Mouse (Mus musculus): ENCODE results near the gene Med24. TPM values are rescaled to one million over a fixed set of nuclear protein-coding genes. Genes with fewer than 3 reads are reported as not detected.
A peak's percentile ranks its signal among the peaks of the same experiment; 100 is the strongest.

Med24 gene
- polyA plus RNA-seq, 1 experiment from 2014 or later: 63.8 TPM

GRCm38 (mm10) chr11:98750351-98751201 lies 21.3 kb upstream of the Med24 start:
- peaks cover 90% of the 10 kb centered on the region for H3K4me1 ChIP-seq

GRCm38 (mm10) chr11:98749716-98750115 lies 20.5 kb upstream of the Med24 start:
- Histone ChIP-seq H3K27ac (peak overlapping the region; percentile 90), H3K4me2 (peak overlapping the region; percentile 60), H3K9ac (peak overlapping the region; percentile 47; the same call in 1 of the 2 replicates), H3K27me3 (no peaks in the 10 kb centered on the region), H3K4me3 (no peak overlapping the region), H3K4me1 (peaks cover 95% of the 10 kb centered on the region), H3K9me3 (no peaks in the 10 kb centered on the region), H3K36me3 (peaks cover 12% of the 10 kb centered on the region)
- 28% methylated on average over 5 of the region's 5 CpGs for WGBS
- no peak for ATAC-seq (ENCODE audit: insufficient number of reproducible peaks, insufficient read depth, low FRiP score, low TSS enrichment, low read depth)

More at GRCm38 (mm10) chr11:98750351-98751201, 21.3 kb upstream of the Med24 start:
- Histone ChIP-seq H3K9me3 (no peaks in the 10 kb centered on the region), H3K36me3 (peaks cover 15% of the 10 kb centered on the region), H3K9ac (peak overlapping the region; percentile 58; the same call in 1 of the 2 replicates), H3K4me2 (peak overlapping the region; percentile 55), H3K27ac (peak overlapping the region; percentile 90), H3K27me3 (no peaks in the 10 kb centered on the region), H3K4me3 (peak overlapping the region; percentile 26)
- WGBS: 23% methylated on average over 17 of the region's 17 CpGs
- ATAC-seq (ENCODE audit: insufficient number of reproducible peaks, insufficient read depth, low FRiP score, low TSS enrichment, low read depth): peak; percentile 11

GRCm38 (mm10) chr11:98748506-98749416 lies 19.5 kb upstream of the Med24 start:
- Histone ChIP-seq H3K4me2 (peak overlapping the region; percentile 60), H3K4me3 (0 out of 2 replicates have a peak overlapping the region, but pooled peaks have one; percentile 2), H3K27ac (peak overlapping the region; percentile 90), H3K27me3 (no peaks in the 10 kb centered on the region), H3K4me1 (peaks cover 95% of the 10 kb centered on the region), H3K9ac (peak overlapping the region; percentile 47), H3K36me3 (peaks cover 6% of the 10 kb centered on the region), H3K9me3 (no peaks in the 10 kb centered on the region)
- no peak for ATAC-seq (ENCODE audit: insufficient number of reproducible peaks, insufficient read depth, low FRiP score, low TSS enrichment, low read depth)
- WGBS: 30% methylated on average over 15 of the region's 15 CpGs

GRCm38 (mm10) chr11:98747804-98748505 lies 18.7 kb upstream of the Med24 start:
- Histone ChIP-seq H3K27me3 (no peaks in the 10 kb centered on the region), H3K4me3 (peak overlapping the region; percentile 17; the same call in 1 of the 2 replicates), H3K27ac (peak overlapping the region; percentile 90), H3K4me1 (peaks cover 96% of the 10 kb centered on the region), H3K9ac (peak overlapping the region; percentile 47), H3K36me3 (no peaks in the 10 kb centered on the region), H3K4me2 (peak overlapping the region; percentile 60), H3K9me3 (no peaks in the 10 kb centered on the region)
- 19% methylated on average over 6 of the region's 6 CpGs for WGBS
- no peak for ATAC-seq (ENCODE audit: insufficient number of reproducible peaks, insufficient read depth, low FRiP score, low TSS enrichment, low read depth)

- Histone ChIP-seq H3K27ac (peak overlapping the region; percentile 86), H3K9me3 (no peaks in the 10 kb centered on the region), H3K36me3 (no peaks in the 10 kb centered on the region), H3K4me2 (peak overlapping the region; percentile 60), H3K9ac (peak overlapping the region; percentile 58; the same call in 1 of the 2 replicates), H3K27me3 (no peaks in the 10 kb centered on the region), H3K4me3 (peak overlapping the region; percentile 30), H3K4me1 (peaks cover 94% of the 10 kb centered on the region)
- WGBS: 2% methylated on average over 19 of the region's 19 CpGs
- ATAC-seq (ENCODE audit: insufficient number of reproducible peaks, insufficient read depth, low FRiP score, low TSS enrichment, low read depth): 0 out of 2 replicates have a peak, but pooled peaks have one; percentile 39
These were observed 17.8 kb upstream of the Med24 start for GRCm38 (mm10) chr11:98746855-98747693.

DNA sequence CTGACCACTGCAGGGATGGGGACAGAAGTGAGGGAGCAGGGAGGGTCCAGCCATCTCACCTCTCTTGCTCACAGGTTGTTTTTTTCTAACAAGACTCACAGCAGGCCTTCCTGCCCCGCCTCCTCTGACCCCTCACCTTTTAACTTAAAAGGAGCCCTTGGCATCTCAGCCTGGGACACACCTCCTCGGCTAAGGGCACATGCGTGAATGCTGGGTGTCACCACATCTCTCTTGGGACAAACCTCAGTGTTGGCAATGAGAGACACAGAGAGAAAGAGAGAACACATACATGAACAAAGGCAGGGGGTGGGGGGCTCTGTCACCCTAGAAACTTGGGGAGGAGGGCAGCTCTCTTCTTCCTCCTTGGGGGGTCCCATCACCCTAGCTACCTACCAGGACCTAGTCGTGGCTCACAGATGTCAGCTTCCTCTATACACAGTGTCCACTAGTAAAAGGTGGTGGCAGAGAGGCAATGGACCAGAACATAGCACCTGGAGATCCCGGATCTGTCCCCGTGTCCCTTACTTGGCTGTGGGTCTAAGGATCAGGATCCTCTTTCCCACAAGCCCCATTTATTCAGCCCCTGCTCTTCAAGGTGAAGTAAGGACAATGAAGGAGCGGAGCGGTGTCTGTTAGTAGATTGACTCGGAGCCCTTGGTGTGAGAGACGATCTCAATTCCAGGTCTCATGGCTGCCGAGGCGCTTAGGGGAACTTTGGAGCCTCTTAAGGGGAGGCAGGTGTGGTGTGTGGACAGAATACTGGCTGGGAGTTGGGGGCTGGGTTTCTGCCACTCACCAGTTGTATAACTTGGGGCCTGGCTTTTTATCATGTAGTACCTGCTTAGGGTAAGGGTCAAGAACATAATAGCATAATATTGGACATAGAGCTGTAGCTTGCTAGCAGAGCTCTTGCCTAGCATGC lies 17.0 kb upstream of the Med24 start:
- H3K9me3 ChIP-seq: no peaks in the 10 kb centered on the region
- no peak overlapping the region; the same call in 1 of the 2 replicates for H3K9ac ChIP-seq
- H3K4me1 ChIP-seq: peaks cover 85% of the 10 kb centered on the region
- no peak for ATAC-seq (ENCODE audit: insufficient number of reproducible peaks, insufficient read depth, low FRiP score, low TSS enrichment, low read depth)
- WGBS: 49% methylated on average over 12 of the region's 12 CpGs
- no peaks in the 10 kb centered on the region for H3K36me3 ChIP-seq
- no peaks in the 10 kb centered on the region for H3K27me3 ChIP-seq
- peak overlapping the region; percentile 60 for H3K4me2 ChIP-seq
- H3K27ac ChIP-seq: peak overlapping the region; percentile 86
- H3K4me3 ChIP-seq: peak overlapping the region; percentile 30; the same call in 1 of the 2 replicates

GRCm38 (mm10) chr11:98744456-98745019 lies 15.3 kb upstream of the Med24 start:
- WGBS: 31% methylated on average over 7 of the region's 7 CpGs
- no peak for ATAC-seq (ENCODE audit: insufficient number of reproducible peaks, insufficient read depth, low FRiP score, low TSS enrichment, low read depth)
- H3K27ac ChIP-seq: peak overlapping the region; percentile 91
- H3K9me3 ChIP-seq: no peaks in the 10 kb centered on the region
- no peaks in the 10 kb centered on the region for H3K36me3 ChIP-seq
- H3K27me3 ChIP-seq: no peaks in the 10 kb centered on the region
- H3K4me3 ChIP-seq: peak overlapping the region; percentile 95
- H3K4me1 ChIP-seq: peaks cover 84% of the 10 kb centered on the region
- peak overlapping the region; percentile 76 for H3K4me2 ChIP-seq
- H3K9ac ChIP-seq: peak overlapping the region; percentile 96

DNA sequence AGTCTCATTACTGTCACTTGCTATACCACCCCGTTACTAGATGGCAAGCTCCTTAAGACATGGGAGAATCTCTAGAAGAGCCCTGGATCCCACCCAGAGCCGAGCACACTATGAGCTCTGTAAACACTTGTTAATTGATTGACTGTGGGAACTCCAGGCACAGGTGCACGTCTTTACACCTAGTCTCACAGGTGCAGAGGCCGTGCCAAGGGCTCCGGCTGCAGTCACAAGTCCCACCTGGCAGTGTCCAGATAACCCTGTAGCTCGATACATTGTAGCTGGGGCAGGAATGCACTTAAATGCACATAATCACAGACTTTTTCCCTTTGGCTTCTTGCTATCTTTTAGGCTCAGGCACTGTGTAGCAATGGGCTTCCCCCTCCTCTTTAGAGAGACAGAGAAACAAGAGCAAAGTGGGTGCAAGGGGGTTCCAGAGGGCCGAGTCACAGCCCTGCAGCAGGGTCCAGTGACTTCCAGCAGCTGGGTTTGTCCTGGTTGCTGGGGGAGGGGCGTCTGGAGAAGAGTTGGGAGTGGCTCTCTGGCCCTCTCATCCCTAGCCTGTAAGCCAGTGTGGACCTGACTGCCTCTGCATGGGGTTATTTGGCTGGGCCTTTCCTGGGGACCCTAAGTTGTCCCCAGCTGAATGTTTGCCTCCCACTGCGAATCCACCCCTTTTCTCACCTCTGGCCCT lies 14.6 kb upstream of the Med24 start:
- Histone ChIP-seq H3K27ac (peak overlapping the region; percentile 91), H3K9ac (peak overlapping the region; percentile 96), H3K4me3 (peak overlapping the region; percentile 95), H3K4me2 (peak overlapping the region; percentile 76), H3K9me3 (no peaks in the 10 kb centered on the region), H3K36me3 (no peaks in the 10 kb centered on the region), H3K27me3 (no peaks in the 10 kb centered on the region), H3K4me1 (peaks cover 77% of the 10 kb centered on the region)
- WGBS: 10% methylated on average over 9 of the region's 9 CpGs
- no peak for ATAC-seq (ENCODE audit: insufficient number of reproducible peaks, insufficient read depth, low FRiP score, low TSS enrichment, low read depth)

Measured in embryonic facial prominence, embryonic 13.5 days (tissue).